Mouse (Mus musculus) liver, adult 10 weeks (tissue): Measurements from ENCODE around the gene Arhgap10. TPM values are rescaled to one million over a fixed set of nuclear protein-coding genes. Genes with fewer than 3 reads are reported as not detected.

ENCODE experiments used
- polyA plus RNA-seq: library from polyadenylated mRNA; stranded (reverse); fragments of 350-450 nt; fragmentation: Illumina TruSeq; extraction: RNeasy Lipid Tissue Mini Kit (QIAGEN cat#74804); gene quantifications from one replicate; pipeline ENCODE4 v1.2.3, GENCODE M21; 2014; ENCODE audit warnings: low read depth, low replicate concordance

Gene Arhgap10
- 1.0 TPM for polyA plus RNA-seq

GRCm38 (mm10) chr8:77517301-77518200, at the start of gene Arhgap10:
Gene Arhgap10, minus strand, starts transcription at chr8:77517953.

GRCm38 (mm10) chr8:77549121-77549706, 31.5 kb upstream of the Arhgap10 start, which contains the start of gene Prmt9:
Gene Prmt9, plus strand, starts transcription at chr8:77549397.

Other genes starting within 250 kb of the Arhgap10 start
- gene Prmt9, start 31.4 kb upstream of the Arhgap10 start, polyA plus RNA-seq: 16.5 TPM
- 51.4 TPM for gene Tmem184c, start 92.7 kb upstream of the Arhgap10 start, polyA plus RNA-seq
- 3.8 TPM for gene Ednra, start 206.5 kb upstream of the Arhgap10 start, polyA plus RNA-seq